Mouse (Mus musculus) C2C12 (cell line): ENCODE measurements at regions not wholly inside any gene's neighbourhood (a gene's known extent, or its start where the extent isn't known, plus 50 kb on each side); places are given as distances from the start of the nearest gene placed in this dataset.

Experiments used
- H3K27me3 ChIP-seq: one replicate; pipeline ENCODE4 v1.6.1; 2011; ENCODE audit not compliant: control insufficient read depth, insufficient read depth, insufficient read length
- H3K36me3 ChIP-seq: one replicate; pipeline ENCODE4 v1.6.1; 2011; ENCODE audit not compliant: control insufficient read depth, insufficient read depth
- H3K4me3 ChIP-seq: one replicate; pipeline ENCODE4 v1.5.1; 2011; ENCODE audit warnings: mild to moderate bottlenecking, control low read depth; ENCODE audit not compliant: poor library complexity, insufficient read depth, severe bottlenecking
- H3K79me2 ChIP-seq: one replicate; pipeline ENCODE4 v1.6.1; 2011; ENCODE audit not compliant: control insufficient read depth, insufficient read depth
- H3K79me3 ChIP-seq: one replicate; pipeline ENCODE4 v1.6.1; 2011; ENCODE audit warnings: low read depth, control low read depth
- H3ac ChIP-seq: one replicate; pipeline ENCODE3; 2011; ENCODE audit warnings: low read depth; ENCODE audit not compliant: control insufficient read depth, insufficient read length
- CEBPB ChIP-seq: IDR thresholded peaks from one replicate; pipeline ENCODE4 v1.6.1; 2011; ENCODE audit warnings: low read depth, mild to moderate bottlenecking, control low read depth, moderate library complexity
- CTCF ChIP-seq: IDR thresholded peaks from one replicate; pipeline ENCODE4 v1.5.1; 2011; ENCODE audit not compliant: control insufficient read depth, insufficient read depth, insufficient read length
- FOSL1 ChIP-seq: IDR thresholded peaks from one replicate; pipeline ENCODE4 v1.8.0; 2011; ENCODE audit warnings: mild to moderate bottlenecking, low read length; ENCODE audit not compliant: poor library complexity, insufficient read depth, severe bottlenecking
- MAX ChIP-seq: IDR thresholded peaks from one replicate; pipeline ENCODE4 v1.6.1; 2011; ENCODE audit warnings: mild to moderate bottlenecking, control low read depth
- MYOD1 ChIP-seq: IDR thresholded peaks from one replicate; pipeline ENCODE4 v1.6.1; 2011; ENCODE audit warnings: low read depth; ENCODE audit not compliant: control insufficient read depth, insufficient read length
- MYOG ChIP-seq: IDR thresholded peaks from one replicate; pipeline ENCODE4 v1.6.1; 2011; ENCODE audit not compliant: control insufficient read depth, insufficient read length; ENCODE audit errors: extremely low read depth
- USF1 ChIP-seq: IDR thresholded peaks from one replicate; pipeline ENCODE4 v1.6.1; 2011; ENCODE audit warnings: low read depth, mild to moderate bottlenecking, control low read depth, moderate library complexity

DNA sequence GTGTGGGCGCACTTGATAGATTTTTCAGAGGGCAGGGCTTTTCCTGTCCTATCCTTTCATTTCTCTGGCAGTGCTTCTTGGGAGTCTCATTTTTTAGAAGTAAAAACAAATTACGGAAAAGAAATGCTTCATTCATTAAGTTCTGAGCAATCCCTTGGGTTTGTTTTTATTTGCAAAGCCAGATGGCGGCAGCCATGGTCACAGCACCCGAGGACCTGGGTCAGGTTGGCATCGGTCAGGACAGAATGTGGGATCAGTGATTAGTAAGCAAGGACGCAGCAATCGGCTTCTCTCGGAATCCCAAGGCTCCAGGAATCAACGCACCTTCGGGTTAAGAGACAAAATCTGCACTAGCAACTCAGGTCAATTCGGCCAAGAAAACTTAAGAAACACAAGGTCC is 70.8 kb upstream of the Gnaq start:
- Histone ChIP-seq H3K36me3 (no peaks in the 10 kb centered on the region), H3K79me2 (no peaks in the 10 kb centered on the region), H3K27me3 (no peaks in the 10 kb centered on the region), H3K79me3 (no peaks in the 10 kb centered on the region), H3ac (no peak overlapping the region), H3K4me3 (no peak overlapping the region)
- TF ChIP-seq USF1: no peak
- no peak for TF ChIP-seq FOSL1
- TF ChIP-seq CTCF: no peak
- TF ChIP-seq MYOG: no peak
- TF ChIP-seq MAX: no peak
- no peak for TF ChIP-seq CEBPB
- TF ChIP-seq MYOD1: no peak

DNA sequence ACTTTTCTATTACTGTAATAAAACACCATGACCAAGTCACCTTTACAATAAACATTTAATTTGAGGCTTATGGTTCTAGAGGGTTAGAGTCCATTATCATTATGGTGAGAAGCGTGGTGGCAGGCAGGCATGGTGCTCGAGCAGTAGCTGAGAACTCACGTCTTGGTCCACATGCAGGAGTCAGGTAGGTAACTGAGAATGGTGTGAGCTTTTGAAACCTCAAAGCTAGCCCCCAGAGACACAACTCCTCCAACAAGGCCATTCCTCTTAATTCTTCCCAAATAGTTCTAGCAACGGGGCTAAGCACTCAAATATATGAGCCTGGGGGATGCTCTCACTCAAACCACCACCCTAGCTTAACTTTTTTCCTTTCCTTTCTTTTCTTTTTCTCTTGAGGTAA is 73.6 kb upstream of the Gnaq start:
- Histone ChIP-seq H3K79me2 (no peaks in the 10 kb centered on the region), H3ac (no peak overlapping the region), H3K27me3 (no peaks in the 10 kb centered on the region), H3K4me3 (no peak overlapping the region), H3K36me3 (no peaks in the 10 kb centered on the region), H3K79me3 (no peaks in the 10 kb centered on the region)
- TF ChIP-seq FOSL1: no peak
- no peak for TF ChIP-seq CEBPB
- TF ChIP-seq CTCF: no peak
- no peak for TF ChIP-seq MYOG
- TF ChIP-seq USF1: no peak
- no peak for TF ChIP-seq MYOD1
- no peak for TF ChIP-seq MAX

DNA sequence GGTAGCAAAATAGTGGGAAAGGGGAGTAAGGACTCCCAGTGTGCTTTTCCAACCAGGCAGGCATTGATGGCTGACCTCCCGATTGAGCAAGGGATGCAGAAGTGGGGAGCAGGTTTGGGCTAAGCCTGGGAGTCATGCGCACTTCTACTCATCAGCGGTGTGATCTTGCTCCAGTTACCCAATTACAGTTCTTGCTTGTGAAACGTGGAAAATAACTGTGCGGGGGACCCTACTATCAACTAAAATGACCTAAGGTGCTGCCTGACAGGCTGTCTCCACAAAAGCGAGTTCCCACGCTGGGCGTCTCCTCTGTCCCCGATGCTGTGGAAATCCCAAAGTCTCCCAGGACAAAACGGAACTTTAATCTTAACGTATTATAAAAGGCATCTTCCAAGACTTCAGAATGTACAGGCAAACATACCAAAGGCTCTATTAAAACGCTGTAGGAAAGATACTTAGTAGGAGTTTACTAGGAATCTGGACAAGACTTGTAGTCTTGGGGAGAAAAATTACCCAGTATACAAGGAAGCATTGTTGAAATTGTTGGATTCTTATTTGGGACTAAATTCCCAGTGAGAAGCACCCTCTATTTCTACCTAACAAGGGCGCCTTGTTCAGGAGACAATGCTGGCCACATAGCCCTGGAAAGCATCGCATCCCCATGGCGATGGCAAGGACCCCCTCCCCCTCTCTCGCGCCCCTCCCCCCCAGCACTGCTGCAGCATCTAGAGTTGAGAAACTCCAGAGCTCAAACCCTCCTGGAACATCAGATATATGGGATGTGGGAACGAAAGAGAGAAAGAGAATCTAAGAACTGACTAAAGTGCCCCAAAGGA is 65.6 kb upstream of the Cep78 start:
- TF ChIP-seq MAX: no peak
- no peak for TF ChIP-seq MYOD1
- no peak for TF ChIP-seq CEBPB
- TF ChIP-seq MYOG: no peak
- TF ChIP-seq FOSL1: no peak
- TF ChIP-seq CTCF: no peak
- no peak for TF ChIP-seq USF1
- H3K36me3 ChIP-seq: no peaks in the 10 kb centered on the region
- no peak overlapping the region for H3ac ChIP-seq
- no peak overlapping the region for H3K4me3 ChIP-seq
- no peaks in the 10 kb centered on the region for H3K79me2 ChIP-seq
- H3K27me3 ChIP-seq: no peaks in the 10 kb centered on the region
- no peaks in the 10 kb centered on the region for H3K79me3 ChIP-seq

DNA sequence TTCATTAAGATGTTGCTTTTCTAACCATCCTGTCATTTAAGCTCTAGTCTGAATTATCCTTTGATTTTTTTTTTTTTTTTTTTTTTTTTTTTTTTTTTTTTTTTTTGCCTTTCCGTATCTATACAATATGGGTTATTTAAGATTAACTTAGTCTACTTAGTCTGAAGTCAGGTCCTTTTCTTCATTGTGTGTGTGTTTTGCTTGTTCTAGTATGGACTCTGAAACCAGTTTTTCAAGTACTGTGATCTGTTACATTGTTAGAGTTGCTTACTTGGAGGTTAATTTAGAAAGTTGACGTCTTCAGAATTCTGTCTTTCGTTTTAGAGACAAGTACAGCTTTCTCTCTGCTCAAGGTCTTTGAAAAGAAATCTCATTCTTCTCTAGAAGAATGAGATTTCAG is 64.9 kb upstream of the Cep78 start:
- H3K36me3 ChIP-seq: no peaks in the 10 kb centered on the region
- H3K79me3 ChIP-seq: no peaks in the 10 kb centered on the region
- no peak overlapping the region for H3ac ChIP-seq
- no peaks in the 10 kb centered on the region for H3K79me2 ChIP-seq
- no peak overlapping the region for H3K4me3 ChIP-seq
- no peaks in the 10 kb centered on the region for H3K27me3 ChIP-seq
- TF ChIP-seq MAX (no peak), MYOD1 (no peak), CTCF (no peak), FOSL1 (no peak), MYOG (no peak), CEBPB (no peak), USF1 (no peak)

DNA sequence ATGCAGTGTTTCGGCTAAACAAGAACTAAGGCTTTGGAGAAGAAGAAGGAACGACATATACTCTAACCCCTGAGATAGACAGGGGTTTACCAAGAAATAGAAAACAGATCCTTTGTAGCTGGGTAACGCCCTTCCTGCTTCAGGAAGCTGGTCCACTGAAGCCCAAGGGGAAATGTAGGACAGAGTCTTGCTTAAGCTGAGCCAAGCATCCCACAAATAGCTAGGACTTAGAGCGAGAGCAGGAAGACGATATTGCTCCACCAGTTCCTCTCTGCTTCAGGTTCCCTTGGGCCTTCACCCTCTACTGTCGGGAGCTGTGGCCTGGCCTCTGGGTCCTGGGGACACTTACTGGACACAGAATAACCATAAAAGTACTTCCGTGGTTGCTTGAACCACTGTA is 62.2 kb upstream of the Cep78 start:
- H3K4me3 ChIP-seq: no peak overlapping the region
- no peaks in the 10 kb centered on the region for H3K79me2 ChIP-seq
- no peaks in the 10 kb centered on the region for H3K79me3 ChIP-seq
- TF ChIP-seq USF1 (no peak), CTCF (no peak), MAX (no peak), MYOG (no peak), FOSL1 (no peak), CEBPB (no peak), MYOD1 (no peak)
- H3K36me3 ChIP-seq: no peaks in the 10 kb centered on the region
- no peak overlapping the region for H3ac ChIP-seq
- H3K27me3 ChIP-seq: no peaks in the 10 kb centered on the region
